Mouse (Mus musculus) neural tube, embryonic 11.5 days (tissue): Measurements from ENCODE around the gene Ap3b1. TPM values are rescaled to one million over a fixed set of nuclear protein-coding genes. Genes with fewer than 3 reads are reported as not detected.

Experiments
- ATAC-seq: fragments of 200-750 bp; cut with Nextera tagmentation; 2 replicates; pipeline ENCODE4 v1.8.0; 2017; ENCODE audit warnings: moderate number of reproducible peaks, mild to moderate bottlenecking, moderate TSS enrichment, moderate library complexity; ENCODE audit not compliant: insufficient read depth, low FRiP score, low TSS enrichment
- DNase-seq: peaks from one replicate; pipeline ENCODE4 v3.0.0-alpha.2; 2015; ENCODE audit warnings: low spot score
- H3K27ac ChIP-seq: fragments of 300-500 bp; sonication (generic); 2 replicates; pipeline ENCODE4 v1.5.1; 2014; ENCODE audit warnings: low read depth, mild to moderate bottlenecking, low read length
- H3K27me3 ChIP-seq: fragments of 300-500 bp; sonication (generic); 2 replicates; pipeline ENCODE4 v1.6.1; 2014; ENCODE audit warnings: mild to moderate bottlenecking, low read length, mixed read lengths; ENCODE audit not compliant: control insufficient read depth, insufficient read depth
- H3K36me3 ChIP-seq: fragments of 300-500 bp; sonication (generic); 2 replicates; pipeline ENCODE4 v1.6.1; 2014; ENCODE audit warnings: mild to moderate bottlenecking, low read length, moderate library complexity, mixed read lengths; ENCODE audit not compliant: control insufficient read depth, insufficient read depth
- H3K4me1 ChIP-seq: fragments of 300-500 bp; sonication (generic); 2 replicates; pipeline ENCODE4 v1.6.1; 2014; ENCODE audit warnings: low read length, mixed read lengths; ENCODE audit not compliant: control insufficient read depth, insufficient read depth
- H3K4me2 ChIP-seq: fragments of 300-500 bp; sonication (generic); 2 replicates; pipeline ENCODE4 v1.6.1; 2014; ENCODE audit warnings: low read depth, mild to moderate bottlenecking, moderate library complexity
- H3K4me3 ChIP-seq: fragments of 300-500 bp; sonication (generic); 2 replicates; pipeline ENCODE4 v1.5.1; 2014; ENCODE audit warnings: low read depth, low read length
- H3K9ac ChIP-seq: fragments of 300-500 bp; sonication (generic); 2 replicates; pipeline ENCODE4 v1.6.1; 2014; ENCODE audit warnings: mild to moderate bottlenecking, low read length
- H3K9me3 ChIP-seq: fragments of 300-500 bp; sonication (generic); 2 replicates; pipeline ENCODE4 v1.6.1; 2016; ENCODE audit warnings: low read length; ENCODE audit not compliant: control insufficient read depth
- WGBS: fragments of 180-500 bp; shearing (Covaris S2); extraction: QIAGEN DNeasy Blood & Tissue Kit; methylation state at CpG from one replicate; pipeline ENCODE4 v1.1.7; 2014; 5-methylcytosine and 5-hydroxymethylcytosine counted together
- polyA plus RNA-seq: library from polyadenylated mRNA; unstranded; fragments of >200 nt; fragmentation: Nextera tagmentation; extraction: Ambion mirVana; gene quantifications from 2 replicates; pipeline ENCODE4 v1.2.1, GENCODE M21; 2014

Ap3b1 gene
- polyA plus RNA-seq, 1 experiment from 2014 or later, result 37.2 TPM

DNA sequence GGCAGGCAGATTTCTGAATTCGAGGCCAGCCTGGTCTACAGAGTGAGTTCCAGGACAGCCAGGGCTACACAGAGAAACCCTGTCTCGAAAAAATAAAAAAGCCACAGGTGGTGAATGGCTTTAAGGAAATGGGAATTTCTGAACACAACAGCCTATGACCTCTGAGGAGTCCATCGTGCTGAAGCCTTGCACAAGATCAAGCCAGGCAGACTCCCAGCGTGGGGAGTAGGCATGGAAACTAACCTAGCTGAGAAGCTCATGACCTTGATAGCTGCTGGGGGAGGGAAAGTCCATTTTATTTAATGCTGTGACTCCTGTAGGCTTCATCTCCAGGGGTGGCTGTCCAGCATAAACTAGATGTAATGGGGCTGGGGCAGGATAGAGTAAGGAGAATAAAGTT, 159.4 kb downstream of the Ap3b1 start:
- no peak overlapping the region for H3K4me2 ChIP-seq
- WGBS, result 93% methylated on average over 4 of the region's 4 CpGs
- no peaks in the 10 kb centered on the region for H3K9me3 ChIP-seq
- ATAC-seq (no peak), DNase-seq (no peak)
- H3K27ac ChIP-seq, result no peak overlapping the region
- no peaks in the 10 kb centered on the region for H3K4me1 ChIP-seq
- no peak overlapping the region for H3K4me3 ChIP-seq
- H3K27me3 ChIP-seq, result no peaks in the 10 kb centered on the region
- peaks cover 2% of the 10 kb centered on the region; the same call in 1 of the 2 replicates for H3K36me3 ChIP-seq
- no peak overlapping the region for H3K9ac ChIP-seq

GRCm38 (mm10) chr13:94519276-94519675, 160.5 kb downstream of the Ap3b1 start:
- ATAC-seq (no peak), DNase-seq (no peak)
- Histone ChIP-seq H3K4me2 (no peak overlapping the region), H3K9me3 (no peaks in the 10 kb centered on the region), H3K9ac (no peak overlapping the region), H3K27me3 (no peaks in the 10 kb centered on the region), H3K4me1 (no peaks in the 10 kb centered on the region), H3K27ac (no peak overlapping the region), H3K4me3 (no peak overlapping the region), H3K36me3 (no peaks in the 10 kb centered on the region; the same call in 1 of the 2 replicates)
- 92% methylated on average over 8 of the region's 8 CpGs for WGBS

DNA sequence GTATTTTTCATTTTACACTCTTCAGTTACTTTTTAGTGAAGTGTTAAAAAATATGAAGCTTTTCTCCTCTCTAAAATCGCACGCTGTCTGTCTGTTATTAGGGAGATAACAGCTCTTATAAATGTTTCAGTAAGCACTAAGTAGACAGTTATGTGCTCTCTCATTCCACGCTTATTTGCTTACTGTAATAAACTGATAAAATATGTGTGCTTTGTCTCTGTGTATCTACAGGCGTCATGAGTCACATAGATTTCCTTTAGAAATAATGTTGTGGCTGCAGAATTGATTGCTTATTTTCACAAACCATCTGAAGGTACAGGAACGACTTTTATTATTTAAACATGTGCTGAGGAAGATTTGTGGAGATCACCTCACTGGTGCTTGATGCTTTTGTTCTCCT, 164.5 kb downstream of the Ap3b1 start:
- no peak overlapping the region for H3K4me2 ChIP-seq
- no peaks in the 10 kb centered on the region for H3K4me1 ChIP-seq
- no peak overlapping the region for H3K27ac ChIP-seq
- H3K9ac ChIP-seq, result no peak overlapping the region
- H3K36me3 ChIP-seq, result no peaks in the 10 kb centered on the region
- no peak for DNase-seq
- WGBS, result 64% methylated on average over 5 of the region's 5 CpGs
- no peak overlapping the region for H3K4me3 ChIP-seq
- no peaks in the 10 kb centered on the region for H3K27me3 ChIP-seq
- no peak for ATAC-seq
- no peaks in the 10 kb centered on the region for H3K9me3 ChIP-seq

DNA sequence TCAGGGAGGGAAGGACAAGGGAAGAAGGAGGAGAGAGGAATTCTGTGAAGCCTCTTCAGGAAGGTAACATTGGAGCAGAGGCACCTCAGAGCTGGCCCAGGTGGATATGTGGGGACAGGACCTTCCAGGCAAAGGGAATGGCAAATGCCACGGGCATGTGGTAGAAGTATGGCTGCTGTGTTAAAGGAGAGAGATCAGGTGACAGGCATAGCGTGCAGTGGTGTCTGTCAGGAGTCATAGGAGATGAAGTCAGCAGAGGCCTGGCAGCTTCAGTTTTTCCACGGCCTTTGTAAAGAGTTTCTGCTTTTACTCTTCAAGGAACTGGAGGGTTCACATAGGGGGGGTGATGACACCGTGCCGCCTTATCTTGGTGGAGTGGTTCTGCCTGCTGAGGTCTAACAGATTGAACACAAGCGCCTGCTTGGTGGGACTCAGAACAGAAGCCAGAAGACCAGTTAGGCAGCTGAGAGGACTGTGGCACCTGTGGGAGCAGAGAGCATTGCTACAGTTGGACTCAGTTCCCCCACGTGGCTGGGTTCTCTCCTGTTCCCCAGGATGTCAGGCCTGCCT, 166.0 kb downstream of the Ap3b1 start:
- Histone ChIP-seq H3K27ac (no peak overlapping the region), H3K9me3 (no peaks in the 10 kb centered on the region), H3K4me1 (no peaks in the 10 kb centered on the region), H3K4me2 (no peak overlapping the region), H3K27me3 (no peaks in the 10 kb centered on the region), H3K4me3 (no peak overlapping the region), H3K9ac (no peak overlapping the region), H3K36me3 (no peaks in the 10 kb centered on the region)
- DNase-seq (no peak), ATAC-seq (no peak)
- 83% methylated on average over 7 of the region's 7 CpGs for WGBS

DNA sequence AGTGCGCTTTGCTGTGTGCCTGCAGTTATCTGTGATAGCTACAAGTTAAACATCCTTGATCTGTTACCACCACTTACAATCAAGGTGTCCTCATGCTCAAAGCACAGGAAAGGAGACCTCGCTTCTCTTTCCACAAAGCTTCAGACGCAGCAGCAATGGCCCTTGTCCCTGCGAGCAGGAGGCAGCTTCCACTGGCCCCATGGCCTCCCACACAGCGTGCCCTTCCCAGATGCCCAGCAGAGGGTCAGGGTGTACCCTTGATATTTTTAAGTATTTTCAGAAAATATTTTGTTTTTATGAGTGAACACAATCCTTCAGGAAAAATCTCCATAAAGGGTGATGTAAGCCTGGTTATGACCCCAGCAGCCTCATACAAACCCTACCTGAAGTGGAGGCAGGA, 170.4 kb downstream of the Ap3b1 start:
- no peaks in the 10 kb centered on the region for H3K9me3 ChIP-seq
- no peaks in the 10 kb centered on the region for H3K27me3 ChIP-seq
- H3K4me2 ChIP-seq, result no peak overlapping the region
- H3K4me1 ChIP-seq, result no peaks in the 10 kb centered on the region
- no peak overlapping the region for H3K27ac ChIP-seq
- H3K4me3 ChIP-seq, result no peak overlapping the region
- 96% methylated on average over 5 of the region's 5 CpGs for WGBS
- H3K9ac ChIP-seq, result no peak overlapping the region
- ATAC-seq (no peak), DNase-seq (no peak)
- H3K36me3 ChIP-seq, result no peaks in the 10 kb centered on the region

- ATAC-seq (no peak), DNase-seq (no peak)
- no peaks in the 10 kb centered on the region for H3K4me1 ChIP-seq
- H3K27me3 ChIP-seq, result no peaks in the 10 kb centered on the region
- H3K9me3 ChIP-seq, result no peaks in the 10 kb centered on the region
- no peak overlapping the region for H3K4me2 ChIP-seq
- no peaks in the 10 kb centered on the region for H3K36me3 ChIP-seq
- 93% methylated on average over 8 of the region's 8 CpGs for WGBS
- H3K27ac ChIP-seq, result no peak overlapping the region
- H3K9ac ChIP-seq, result no peak overlapping the region
- no peak overlapping the region for H3K4me3 ChIP-seq
Observed at GRCm38 (mm10) chr13:94533516-94533915, 174.8 kb downstream of the Ap3b1 start.

- DNase-seq, result no peak
- Histone ChIP-seq H3K9me3 (no peaks in the 10 kb centered on the region), H3K27me3 (no peaks in the 10 kb centered on the region), H3K4me2 (no peak overlapping the region), H3K27ac (no peak overlapping the region), H3K4me3 (no peak overlapping the region), H3K4me1 (no peaks in the 10 kb centered on the region), H3K36me3 (no peaks in the 10 kb centered on the region), H3K9ac (no peak overlapping the region)
- 93% methylated on average over 4 of the region's 4 CpGs for WGBS
- ATAC-seq, result no peak
Observed at GRCm38 (mm10) chr13:94537336-94537735, 178.6 kb downstream of the Ap3b1 start.

DNA sequence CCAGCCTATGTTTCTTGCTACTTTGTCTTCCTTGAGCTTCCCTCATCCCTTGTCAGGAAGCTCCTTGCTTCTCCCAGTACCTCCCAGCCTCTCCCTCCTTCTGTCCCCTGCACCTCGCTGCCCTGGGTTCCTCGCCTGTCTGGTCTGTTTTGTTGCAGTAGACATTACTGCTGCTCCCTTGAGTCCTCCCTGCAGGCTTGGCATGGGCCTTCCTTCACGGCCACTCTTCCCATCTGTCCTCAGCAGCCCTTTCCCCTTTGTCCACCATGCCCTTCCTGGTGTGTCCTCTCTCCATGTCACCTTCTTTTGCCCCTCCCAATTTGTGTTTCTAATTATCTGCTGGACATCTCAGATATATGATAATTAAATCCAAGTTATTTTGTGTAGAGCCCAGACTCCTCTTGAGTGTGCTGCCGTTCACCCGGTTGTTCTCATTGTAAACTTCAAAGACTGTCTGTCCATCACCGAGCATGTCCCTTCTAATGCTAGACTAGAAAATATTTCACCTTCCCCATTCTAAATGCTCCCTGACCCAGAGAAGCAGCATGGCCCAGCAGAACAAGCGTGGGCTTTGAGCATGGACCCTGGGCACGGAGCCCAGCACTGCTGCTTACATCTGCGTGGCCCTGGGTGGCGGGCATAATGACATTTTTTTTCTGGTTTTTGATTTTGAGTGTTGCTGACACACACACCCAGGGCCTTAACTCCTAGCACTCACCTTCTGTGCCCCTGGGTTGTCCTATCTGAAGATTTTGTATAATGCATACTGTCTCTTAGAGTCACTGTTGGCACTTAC, 181.3 kb downstream of the Ap3b1 start:
- H3K27me3 ChIP-seq, result no peaks in the 10 kb centered on the region
- WGBS, result 92% methylated on average over 10 of the region's 10 CpGs
- no peaks in the 10 kb centered on the region for H3K4me1 ChIP-seq
- no peaks in the 10 kb centered on the region for H3K9me3 ChIP-seq
- H3K4me3 ChIP-seq, result no peak overlapping the region
- no peak for ATAC-seq
- H3K4me2 ChIP-seq, result no peak overlapping the region
- H3K27ac ChIP-seq, result no peak overlapping the region
- no peak overlapping the region for H3K9ac ChIP-seq
- no peaks in the 10 kb centered on the region for H3K36me3 ChIP-seq
- no peak for DNase-seq

- H3K27me3 ChIP-seq, result no peaks in the 10 kb centered on the region
- 95% methylated on average over 7 of the region's 7 CpGs for WGBS
- H3K4me2 ChIP-seq, result no peak overlapping the region
- no peaks in the 10 kb centered on the region for H3K9me3 ChIP-seq
- no peak for ATAC-seq
- no peak overlapping the region for H3K9ac ChIP-seq
- no peak overlapping the region for H3K27ac ChIP-seq
- DNase-seq, result no peak
- H3K4me3 ChIP-seq, result no peak overlapping the region
- no peaks in the 10 kb centered on the region for H3K4me1 ChIP-seq
- no peaks in the 10 kb centered on the region for H3K36me3 ChIP-seq
Observed at GRCm38 (mm10) chr13:94542061-94542460, 183.3 kb downstream of the Ap3b1 start.
